Mouse (Mus musculus) midbrain, embryonic 11.5 days (tissue): ENCODE measurements around the gene Rbl1. TPM values are rescaled to one million over a fixed set of nuclear protein-coding genes. Genes with fewer than 3 reads are reported as not detected.

Experiments
- ATAC-seq: fragments of 200-750 bp; cut with Nextera tagmentation; 2 replicates; pipeline ENCODE4 v1.8.0; 2017; ENCODE audit warnings: moderate TSS enrichment, moderate library complexity; ENCODE audit not compliant: low FRiP score
- DNase-seq: peaks from one replicate; pipeline ENCODE4 v3.0.0; 2015; ENCODE audit warnings: low spot score; ENCODE audit errors: missing footprints
- H3K27ac ChIP-seq: fragments of 300-500 bp; sonication (generic); 2 replicates; pipeline ENCODE4 v1.5.1; 2014; ENCODE audit warnings: low read depth, low read length
- H3K27me3 ChIP-seq: fragments of 300-500 bp; sonication (generic); 2 replicates; pipeline ENCODE4 v1.6.1; 2014; ENCODE audit warnings: mild to moderate bottlenecking, low read length, moderate library complexity, mixed read lengths; ENCODE audit not compliant: control insufficient read depth, insufficient read depth
- H3K36me3 ChIP-seq: fragments of 300-500 bp; sonication (generic); 2 replicates; pipeline ENCODE4 v1.6.1; 2014; ENCODE audit warnings: mild to moderate bottlenecking, low read length, moderate library complexity, mixed read lengths; ENCODE audit not compliant: control insufficient read depth, insufficient read depth
- H3K4me1 ChIP-seq: fragments of 300-500 bp; sonication (generic); 2 replicates; pipeline ENCODE4 v1.6.1; 2014; ENCODE audit warnings: low read length; ENCODE audit not compliant: control insufficient read depth, insufficient read depth
- H3K4me2 ChIP-seq: fragments of 300-500 bp; sonication (generic); 2 replicates; pipeline ENCODE4 v1.6.1; 2014; ENCODE audit warnings: mild to moderate bottlenecking, moderate library complexity
- H3K4me3 ChIP-seq: fragments of 300-500 bp; sonication (generic); 2 replicates; pipeline ENCODE4 v1.5.1; 2014; ENCODE audit warnings: low read depth, low read length
- H3K9ac ChIP-seq: fragments of 300-500 bp; sonication (generic); 2 replicates; pipeline ENCODE4 v1.6.1; 2014; ENCODE audit warnings: low read length
- H3K9me3 ChIP-seq: fragments of 300-500 bp; sonication (generic); 2 replicates; pipeline ENCODE4 v1.6.1; 2016; ENCODE audit warnings: low read length; ENCODE audit not compliant: control insufficient read depth
- WGBS: fragments of 180-500 bp; shearing (Covaris S2); extraction: QIAGEN DNeasy Blood & Tissue Kit; methylation state at CpG from one replicate; pipeline ENCODE4 v1.1.7; 2014; 5-methylcytosine and 5-hydroxymethylcytosine counted together
- polyA plus RNA-seq: library from polyadenylated mRNA; unstranded; fragments of >200 nt; fragmentation: Nextera tagmentation; extraction: Ambion mirVana; gene quantifications from 2 replicates; pipeline ENCODE4 v1.2.1, GENCODE M21; 2014

Gene Rbl1
- polyA plus RNA-seq, 1 experiment from 2014 or later: 42.5 TPM

DNA sequence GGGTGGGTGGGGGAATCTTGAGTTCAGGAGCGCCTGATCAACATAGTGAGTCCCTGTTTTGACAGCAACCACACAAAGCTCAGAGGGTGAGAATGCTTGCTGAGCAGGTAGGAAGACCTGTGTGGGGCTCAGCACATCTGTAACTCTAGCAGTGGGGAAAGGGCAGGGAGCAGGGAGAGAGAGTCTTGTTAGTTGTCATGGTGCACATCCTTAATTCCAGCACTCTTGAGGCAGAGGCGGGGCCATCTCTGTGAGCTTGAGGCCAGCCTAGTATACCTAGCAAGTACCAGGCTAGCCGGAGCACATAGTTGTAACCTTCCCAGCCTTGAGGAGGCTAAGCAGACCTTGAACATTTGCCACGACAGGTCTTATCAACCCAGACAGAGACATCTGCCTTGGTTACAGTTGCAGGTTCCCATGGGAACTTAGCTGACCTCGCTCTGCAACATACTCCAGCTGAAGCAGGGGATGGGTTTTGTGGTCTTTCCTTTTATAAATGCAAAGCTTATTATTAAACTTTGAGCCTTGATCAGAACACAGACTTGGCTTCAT, 65.0 kb downstream of the Rbl1 start:
- no peaks in the 10 kb centered on the region for H3K36me3 ChIP-seq
- ATAC-seq (no peak), DNase-seq (peak; percentile 41)
- no peak overlapping the region for H3K4me2 ChIP-seq
- H3K9ac ChIP-seq: no peak overlapping the region
- H3K4me1 ChIP-seq: no peaks in the 10 kb centered on the region
- 89% methylated on average over 5 of the region's 5 CpGs for WGBS
- H3K27ac ChIP-seq: no peak overlapping the region
- no peak overlapping the region for H3K4me3 ChIP-seq
- no peaks in the 10 kb centered on the region for H3K27me3 ChIP-seq
- no peaks in the 10 kb centered on the region; the same call in 1 of the 2 replicates for H3K9me3 ChIP-seq

DNA sequence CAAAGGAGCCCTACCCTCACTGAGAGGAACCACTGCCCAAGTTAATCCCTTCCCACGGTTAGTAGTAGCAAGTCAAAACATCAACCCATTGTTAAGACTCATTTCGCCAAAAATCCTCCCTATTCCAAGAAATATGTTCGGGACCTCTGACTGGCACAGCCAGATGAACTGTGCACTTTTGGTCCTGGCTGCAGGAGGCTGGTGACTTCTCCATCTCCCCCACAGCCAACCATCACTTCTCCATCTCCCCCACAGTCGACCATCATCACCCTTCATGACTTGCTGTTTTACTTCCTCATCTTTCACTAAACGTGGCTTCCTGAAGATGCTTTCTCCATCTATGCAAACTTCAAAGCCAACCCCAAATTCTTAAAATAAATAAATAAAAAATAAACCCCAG, 65.5 kb downstream of the Rbl1 start:
- no peak overlapping the region for H3K4me2 ChIP-seq
- H3K9ac ChIP-seq: no peak overlapping the region
- WGBS: 80% methylated on average over 5 of the region's 5 CpGs
- no peak overlapping the region for H3K4me3 ChIP-seq
- no peaks in the 10 kb centered on the region for H3K36me3 ChIP-seq
- no peak for DNase-seq
- H3K9me3 ChIP-seq: no peaks in the 10 kb centered on the region; the same call in 1 of the 2 replicates
- peaks cover 3% of the 10 kb centered on the region; the same call in 1 of the 2 replicates for H3K4me1 ChIP-seq
- no peak overlapping the region for H3K27ac ChIP-seq
- ATAC-seq: no peak
- H3K27me3 ChIP-seq: no peaks in the 10 kb centered on the region

DNA sequence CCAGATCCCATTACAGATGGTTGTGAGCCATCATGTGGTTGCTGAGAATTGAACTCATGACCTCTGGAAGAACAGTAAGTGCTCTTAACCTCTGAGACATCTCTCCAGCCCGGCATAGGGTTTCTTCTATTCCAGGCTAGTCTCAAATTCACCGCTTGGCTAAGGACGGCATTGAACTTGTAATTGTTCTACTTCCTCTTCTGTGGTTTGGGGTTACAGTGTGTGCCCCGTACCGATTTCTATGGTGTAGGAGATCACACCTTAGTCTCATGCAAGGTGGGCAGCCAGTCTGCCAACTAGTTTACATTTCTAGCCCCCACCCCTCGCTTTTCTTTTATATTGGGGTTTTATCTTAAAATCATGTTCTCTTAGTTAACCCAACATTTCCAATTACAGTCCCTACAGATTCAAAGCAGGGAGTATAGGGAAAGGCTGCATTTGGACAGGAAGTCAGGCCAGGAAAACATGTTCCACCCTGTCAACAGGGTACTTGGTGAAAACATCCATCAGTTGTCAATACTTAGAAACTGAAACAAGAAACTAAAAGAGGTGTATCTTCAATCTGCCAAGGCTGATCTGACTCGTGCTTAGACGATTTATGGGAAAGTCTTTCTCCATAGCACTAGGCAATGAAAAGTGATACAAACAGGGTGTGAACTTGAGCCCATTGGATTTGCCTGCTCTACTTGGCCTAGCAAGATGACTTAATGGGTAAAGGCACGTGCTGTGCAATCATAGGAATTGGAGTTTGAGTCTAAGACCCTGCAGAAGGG, 66.2 kb downstream of the Rbl1 start:
- no peak overlapping the region for H3K27ac ChIP-seq
- no peaks in the 10 kb centered on the region; the same call in 1 of the 2 replicates for H3K9me3 ChIP-seq
- ATAC-seq (no peak), DNase-seq (peak; percentile 31)
- no peak overlapping the region for H3K4me2 ChIP-seq
- WGBS: 92% methylated on average over 9 of the region's 9 CpGs
- no peaks in the 10 kb centered on the region for H3K27me3 ChIP-seq
- no peak overlapping the region for H3K9ac ChIP-seq
- no peak overlapping the region for H3K4me3 ChIP-seq
- no peaks in the 10 kb centered on the region for H3K36me3 ChIP-seq
- H3K4me1 ChIP-seq: peaks cover 3% of the 10 kb centered on the region; the same call in 1 of the 2 replicates

DNA sequence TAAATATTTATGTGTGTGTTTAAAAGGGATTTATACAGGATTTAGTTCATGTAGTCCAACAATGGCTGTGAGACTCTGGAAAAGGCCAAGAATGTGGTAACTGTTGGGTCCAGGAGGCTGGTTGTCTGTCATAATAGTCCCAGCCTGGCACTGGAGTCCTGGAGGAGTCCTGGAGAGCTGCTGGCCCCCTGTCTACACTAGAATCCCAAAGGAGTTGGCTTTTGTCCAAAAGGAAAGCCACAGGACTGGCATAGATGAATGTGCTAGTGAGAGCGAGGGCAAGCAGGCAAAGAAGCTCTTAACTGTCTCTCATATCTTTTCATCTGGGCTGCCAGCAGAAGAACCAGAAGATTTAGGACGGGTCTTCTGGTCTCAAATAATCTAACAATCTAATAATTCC, 67.7 kb downstream of the Rbl1 start:
- no peaks in the 10 kb centered on the region for H3K36me3 ChIP-seq
- H3K4me3 ChIP-seq: no peak overlapping the region
- H3K4me1 ChIP-seq: peaks cover 3% of the 10 kb centered on the region; the same call in 1 of the 2 replicates
- no peak overlapping the region for H3K27ac ChIP-seq
- no peak for ATAC-seq
- no peak overlapping the region for H3K4me2 ChIP-seq
- no peak overlapping the region for H3K9ac ChIP-seq
- DNase-seq: peak; percentile 69
- H3K9me3 ChIP-seq: no peaks in the 10 kb centered on the region; the same call in 1 of the 2 replicates
- no peaks in the 10 kb centered on the region for H3K27me3 ChIP-seq
- WGBS: 84% methylated on average over 2 of the region's 2 CpGs

DNA sequence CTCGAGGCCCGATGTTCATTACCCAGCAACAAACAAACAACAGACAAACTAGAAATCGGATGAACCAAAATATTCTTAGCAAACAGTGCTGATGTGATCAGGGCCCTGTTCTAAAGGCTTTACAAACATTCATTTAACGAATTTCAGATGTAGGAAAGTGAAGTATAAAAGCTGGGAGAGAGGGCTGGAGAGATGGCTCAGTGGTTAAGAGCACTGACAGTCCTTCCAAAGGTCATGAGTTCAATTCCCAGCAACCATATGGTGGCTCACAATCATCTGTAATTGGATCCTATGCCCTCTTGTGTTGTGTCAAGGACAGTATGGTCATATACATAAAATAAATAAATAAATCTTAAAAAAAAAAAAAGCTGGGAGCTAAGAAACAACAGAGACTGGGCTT, 68.2 kb downstream of the Rbl1 start:
- no peak for ATAC-seq
- Histone ChIP-seq H3K36me3 (no peaks in the 10 kb centered on the region), H3K4me3 (no peak overlapping the region), H3K27me3 (no peaks in the 10 kb centered on the region), H3K9ac (no peak overlapping the region), H3K4me1 (peaks cover 3% of the 10 kb centered on the region; the same call in 1 of the 2 replicates), H3K9me3 (no peaks in the 10 kb centered on the region; the same call in 1 of the 2 replicates), H3K27ac (no peak overlapping the region), H3K4me2 (no peak overlapping the region)
- WGBS: 89% methylated on average over 4 of the region's 4 CpGs
- peak; percentile 75 for DNase-seq

DNA sequence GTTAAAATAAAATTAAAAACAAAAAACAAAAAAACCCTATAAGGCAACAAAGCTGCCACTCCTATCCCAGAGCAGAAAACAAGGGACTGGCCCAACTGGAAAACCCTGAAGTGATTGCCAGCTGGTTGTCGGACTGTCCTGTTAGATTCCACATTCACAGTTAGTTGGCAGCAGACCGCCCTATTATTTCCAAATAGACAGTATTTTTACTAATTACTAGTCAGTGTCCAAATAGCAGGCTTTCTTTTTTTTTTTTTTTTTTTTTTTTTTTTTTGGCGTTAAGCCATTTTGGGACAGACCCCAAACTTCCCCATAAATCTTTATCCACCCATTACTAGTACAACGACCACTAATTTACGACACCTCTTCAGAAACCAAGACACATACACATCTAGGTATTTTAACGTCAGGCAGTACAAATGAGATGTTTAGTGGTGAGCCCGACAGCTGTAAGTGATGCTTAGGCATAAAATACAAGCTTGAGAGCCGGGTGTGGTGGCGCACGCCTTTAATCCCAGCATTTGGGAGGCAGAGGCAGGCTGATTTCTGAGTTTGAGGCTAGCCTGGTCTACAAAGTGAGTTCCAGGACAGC, 68.7 kb downstream of the Rbl1 start:
- Histone ChIP-seq H3K4me1 (peaks cover 3% of the 10 kb centered on the region; the same call in 1 of the 2 replicates), H3K27ac (no peak overlapping the region), H3K4me3 (peak overlapping the region; percentile 51), H3K9ac (peak overlapping the region; percentile 58), H3K36me3 (no peaks in the 10 kb centered on the region), H3K9me3 (no peaks in the 10 kb centered on the region; the same call in 1 of the 2 replicates), H3K27me3 (no peaks in the 10 kb centered on the region), H3K4me2 (peak overlapping the region; percentile 98)
- 90% methylated on average over 10 of the region's 10 CpGs for WGBS
- ATAC-seq: no peak
- peak; percentile 79 for DNase-seq

DNA sequence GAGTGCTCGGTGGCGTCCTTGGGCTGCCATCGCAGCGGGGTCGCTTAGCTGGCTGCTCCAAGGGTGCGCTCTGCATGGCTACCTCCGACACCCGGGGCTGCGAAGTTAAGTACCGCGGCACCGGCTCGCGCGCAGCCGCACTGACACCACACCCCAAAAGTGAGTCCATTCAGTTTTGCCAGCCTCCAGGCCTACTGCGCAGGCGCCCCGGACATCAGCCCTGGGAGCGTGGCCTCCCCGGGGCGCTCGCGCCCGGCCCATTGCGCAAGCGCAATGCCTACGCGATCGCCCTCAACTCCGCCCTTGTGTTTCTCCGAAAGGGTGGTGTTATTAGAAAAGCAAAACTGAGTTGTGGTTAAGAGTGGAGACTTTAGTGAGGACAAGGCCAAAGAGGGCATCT, 69.3 kb downstream of the Rbl1 start, which contains the start of gene Samhd1:
TSS of gene Samhd1 (minus strand) at position 252 of the 400 bp plus-strand sequence.
- peaks cover 3% of the 10 kb centered on the region; the same call in 1 of the 2 replicates for H3K4me1 ChIP-seq
- H3K9me3 ChIP-seq: no peaks in the 10 kb centered on the region; the same call in 1 of the 2 replicates
- DNase-seq: peak; percentile 99
- no peaks in the 10 kb centered on the region for H3K27me3 ChIP-seq
- under 1% methylated on average over 32 of the region's 32 CpGs for WGBS
- H3K4me3 ChIP-seq: peak within 1 kb of the TSS; percentile 51
- ATAC-seq: peak; percentile 92
- H3K4me2 ChIP-seq: peak within 1 kb of the TSS; percentile 98
- no peaks in the 10 kb centered on the region for H3K36me3 ChIP-seq
- peak within 1 kb of the TSS; percentile 58 for H3K9ac ChIP-seq
- no peak within 1 kb of the TSS for H3K27ac ChIP-seq

DNA sequence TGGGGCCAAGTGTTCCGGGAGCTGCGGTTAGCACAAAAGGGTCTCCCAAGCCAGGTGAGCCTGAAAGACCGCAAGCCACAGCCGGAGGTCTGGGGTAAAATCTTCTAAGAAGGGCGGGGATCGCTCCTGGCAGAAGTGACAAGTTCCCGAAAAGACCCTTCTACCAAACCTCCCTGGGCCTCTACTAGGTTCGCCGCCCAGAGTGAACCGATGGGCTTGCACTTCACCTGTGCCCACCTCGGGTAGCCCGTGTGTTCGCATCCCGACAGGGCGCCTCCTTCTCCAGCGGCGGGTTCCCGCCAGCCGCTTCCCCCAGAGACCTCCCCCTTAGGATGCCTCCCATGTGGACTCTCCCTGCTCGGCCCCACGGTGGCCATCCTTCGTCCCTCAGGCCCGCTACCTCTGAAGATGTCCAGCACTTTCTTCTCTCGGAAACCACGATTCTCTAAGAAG, 69.8 kb downstream of the Rbl1 start:
- Histone ChIP-seq H3K4me2 (peak overlapping the region; percentile 98), H3K9ac (peak overlapping the region; percentile 58), H3K4me3 (peak overlapping the region; percentile 51), H3K36me3 (no peaks in the 10 kb centered on the region), H3K9me3 (no peaks in the 10 kb centered on the region), H3K27me3 (no peaks in the 10 kb centered on the region), H3K4me1 (peaks cover 3% of the 10 kb centered on the region; the same call in 1 of the 2 replicates), H3K27ac (no peak overlapping the region)
- ATAC-seq (peak; percentile 84), DNase-seq (peak; percentile 96)
- under 1% methylated on average over 25 of the region's 25 CpGs for WGBS
